Mouse (Mus musculus): ENCODE results near the gene Asic2.

Gene Asic2

GRCm38 (mm10) chr11:80907820-80908219 lies 1060.4 kb downstream of the Asic2 start:
- no peak for DNase-seq (ENCODE audit: low spot score)

GRCm38 (mm10) chr11:80906456-80906855 lies 1061.8 kb downstream of the Asic2 start:
- no peak for DNase-seq (ENCODE audit: low spot score)

DNA sequence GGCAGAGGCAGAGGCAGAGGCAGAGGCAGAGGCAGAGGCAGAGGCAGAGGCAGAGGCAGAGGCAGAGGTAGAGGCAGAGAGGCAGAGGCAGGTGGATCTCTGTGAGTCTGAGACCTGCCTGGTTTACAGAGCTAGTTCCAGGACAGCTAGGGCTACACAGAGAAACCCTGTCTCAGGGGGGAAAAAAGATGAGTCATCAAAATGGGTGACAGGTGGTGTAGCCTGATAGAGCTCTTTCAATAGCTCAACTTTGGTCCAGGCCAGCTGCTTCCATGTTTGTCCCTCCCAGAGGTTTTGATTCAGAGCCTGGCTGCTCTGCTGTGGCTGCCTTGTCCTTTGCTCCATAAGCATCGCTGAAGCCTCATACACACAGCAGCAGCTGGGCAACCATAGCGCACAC lies 1063.7 kb downstream of the Asic2 start:
- DNase-seq (ENCODE audit: low spot score), result no peak

GRCm38 (mm10) chr11:80903426-80903825 lies 1064.8 kb downstream of the Asic2 start:
- DNase-seq (ENCODE audit: low spot score), result no peak

GRCm38 (mm10) chr11:80902664-80903063 lies 1065.6 kb downstream of the Asic2 start:
- no peak for DNase-seq (ENCODE audit: low spot score)

DNA sequence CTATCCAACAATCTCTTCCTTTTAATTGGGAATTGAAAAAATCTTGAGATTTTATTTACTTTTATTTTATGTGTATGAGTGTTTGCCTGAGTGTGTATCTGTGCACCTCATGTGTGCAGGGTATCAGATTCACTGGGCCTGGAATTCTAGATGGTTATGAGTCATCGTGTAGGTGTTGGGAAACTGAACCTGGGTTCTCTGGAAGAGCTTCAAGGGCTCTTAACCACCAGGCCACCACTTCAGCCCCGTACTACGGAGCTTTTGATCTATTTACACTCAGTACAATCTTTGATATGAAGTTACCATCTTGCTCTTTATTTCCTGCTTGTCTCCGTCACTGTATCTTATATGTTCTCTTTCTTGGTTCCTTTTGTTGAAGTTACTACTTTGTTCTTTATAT lies 1067.7 kb downstream of the Asic2 start:
- DNase-seq (ENCODE audit: low spot score), result no peak

DNA sequence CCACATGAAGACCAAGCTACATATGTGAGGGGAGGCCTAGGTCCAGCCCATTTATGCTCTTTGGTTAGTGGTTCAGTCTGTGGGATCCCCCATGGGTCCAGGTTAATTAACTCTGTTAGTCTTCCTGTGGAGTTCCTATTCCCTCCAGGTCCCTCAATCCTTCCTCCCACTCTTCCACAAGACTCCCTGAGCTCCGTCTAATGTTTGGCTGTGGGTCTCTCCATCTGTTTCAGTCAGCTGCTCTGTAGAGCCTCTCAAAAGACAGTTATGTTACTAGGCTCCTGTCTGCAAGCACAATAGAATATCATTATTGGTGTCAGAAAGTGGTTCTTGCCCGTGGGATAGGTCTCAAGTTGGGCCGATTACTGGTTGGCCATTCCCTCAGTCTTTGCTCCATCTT lies 1072.4 kb downstream of the Asic2 start:
- DNase-seq (ENCODE audit: low spot score), result no peak

DNA sequence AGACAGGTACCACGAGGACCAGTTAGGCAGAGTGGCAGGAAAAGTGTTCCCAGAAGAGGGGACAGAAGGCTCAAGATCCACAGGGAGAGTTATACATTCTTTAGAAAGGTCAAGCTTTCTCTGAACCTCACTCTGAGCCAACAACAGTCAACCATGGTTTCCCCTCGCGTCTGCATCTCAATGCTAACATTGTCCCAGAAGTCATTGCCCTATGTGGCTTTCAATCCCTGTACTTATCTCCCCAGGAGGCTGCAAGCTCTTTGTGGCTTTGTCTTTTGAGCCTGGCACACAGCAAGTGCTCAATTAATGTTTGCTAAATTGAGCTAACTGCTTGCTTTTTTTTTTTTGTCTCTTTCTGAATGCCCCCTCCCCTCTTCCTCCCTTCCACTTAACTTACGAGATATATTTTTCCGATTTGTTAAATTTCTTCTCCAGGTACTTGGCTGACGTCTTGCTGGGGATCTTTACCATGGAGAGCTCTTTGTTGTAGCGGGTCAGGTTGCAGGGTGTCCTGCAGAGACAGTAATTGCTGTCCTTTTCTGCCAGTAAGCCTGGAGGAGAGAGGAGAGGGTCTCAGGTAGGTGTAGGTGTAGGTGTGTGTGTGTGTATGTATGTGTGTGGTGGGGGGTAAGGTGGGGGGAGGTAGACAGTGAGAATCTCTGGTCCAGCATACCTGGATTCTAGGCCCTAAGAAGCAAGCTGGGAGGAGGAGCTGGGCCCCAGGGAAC lies 1078.8 kb downstream of the Asic2 start:
- DNase-seq (ENCODE audit: low spot score), result no peak

- no peak for DNase-seq (ENCODE audit: low spot score)
These were observed 1081.2 kb downstream of the Asic2 start for GRCm38 (mm10) chr11:80887021-80887420.

DNA sequence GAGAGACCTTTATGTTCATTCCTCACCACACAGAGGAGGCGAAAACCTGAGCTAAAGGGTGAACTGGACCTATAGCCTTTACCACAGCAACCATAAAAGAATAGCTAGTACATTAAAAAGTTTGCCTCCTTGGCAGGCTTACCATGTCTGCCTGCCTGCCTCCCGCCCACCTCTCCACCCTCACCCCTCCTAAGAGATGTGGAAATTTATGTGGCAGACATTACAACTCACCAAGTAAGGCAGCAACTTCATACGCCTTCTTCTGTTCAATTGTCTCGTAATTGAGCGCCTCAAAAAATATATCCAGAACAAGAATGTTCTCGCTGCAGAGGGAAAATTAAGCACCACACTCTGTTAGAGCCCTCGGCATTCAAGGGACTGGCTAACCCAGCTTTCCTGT lies 1081.9 kb downstream of the Asic2 start:
- no peak for DNase-seq (ENCODE audit: low spot score)

DNA sequence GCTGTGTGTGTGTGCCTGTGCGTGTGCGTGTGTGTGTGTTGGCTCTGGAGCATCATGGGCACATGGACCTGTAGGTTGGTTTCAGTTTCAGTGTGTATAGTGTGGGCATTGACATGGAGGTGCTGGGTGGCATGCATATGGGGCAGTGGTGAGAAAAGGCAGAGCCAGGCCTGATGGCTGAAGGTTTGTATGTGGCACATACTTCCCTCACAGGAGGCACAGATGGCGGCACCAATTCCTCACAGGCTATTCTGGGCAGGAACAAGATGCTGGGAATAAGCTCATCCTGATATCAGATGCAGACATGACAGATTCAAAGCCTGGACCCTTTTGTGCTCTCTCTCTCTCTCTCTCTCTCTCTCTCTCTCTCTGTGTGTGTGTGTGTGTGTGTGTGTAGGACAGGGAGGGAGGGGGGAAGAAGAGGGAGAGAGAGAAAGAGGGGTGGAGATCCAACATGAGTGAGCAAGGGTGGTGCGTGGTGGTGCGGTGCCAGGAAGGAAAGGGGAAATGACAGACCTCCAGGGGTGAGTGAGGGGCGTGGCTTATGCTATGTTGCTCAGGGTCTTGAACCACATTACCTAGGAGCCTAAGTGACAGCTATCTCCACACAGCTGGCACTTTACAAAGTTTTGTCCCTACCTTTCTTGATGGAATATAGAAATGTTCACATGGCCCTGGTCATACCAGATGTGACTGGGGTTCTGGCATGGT lies 1083.6 kb downstream of the Asic2 start:
- DNase-seq (ENCODE audit: low spot score), result no peak

- no peak for DNase-seq (ENCODE audit: low spot score)
These were observed 1085.9 kb downstream of the Asic2 start for GRCm38 (mm10) chr11:80882229-80882810.

GRCm38 (mm10) chr11:80878026-80878425 lies 1090.2 kb downstream of the Asic2 start:
- no peak for DNase-seq (ENCODE audit: low spot score)

DNA sequence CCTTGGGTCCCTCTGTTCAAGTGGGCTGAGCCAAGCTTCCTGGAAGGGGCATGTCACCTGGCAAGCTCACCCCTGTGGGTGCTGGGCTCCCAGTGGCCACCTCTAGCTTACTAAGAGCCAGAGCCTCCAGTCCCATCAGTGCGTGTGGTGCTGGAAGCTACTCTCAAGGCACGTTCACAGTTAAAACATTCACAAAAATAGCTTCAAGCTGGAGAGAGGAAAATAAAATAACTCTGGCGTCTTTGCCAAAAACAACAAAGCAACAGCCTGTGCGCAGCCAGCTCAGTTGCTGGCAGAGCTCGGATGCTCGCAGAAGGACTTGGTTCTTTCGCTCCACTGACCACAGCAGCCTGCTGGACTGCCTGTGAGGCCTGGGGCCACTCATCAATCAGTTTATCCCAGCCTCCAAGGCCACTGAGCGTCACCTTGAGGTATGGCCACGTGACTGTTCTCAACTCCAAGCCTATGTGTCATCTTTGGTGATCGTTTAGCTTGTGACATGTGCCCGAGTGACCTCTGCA lies 1091.1 kb downstream of the Asic2 start:
- DNase-seq (ENCODE audit: low spot score), result peak; percentile 73

- peak; percentile 12 for DNase-seq (ENCODE audit: low spot score)
These were observed 1095.5 kb downstream of the Asic2 start for GRCm38 (mm10) chr11:80872509-80873474.

DNA sequence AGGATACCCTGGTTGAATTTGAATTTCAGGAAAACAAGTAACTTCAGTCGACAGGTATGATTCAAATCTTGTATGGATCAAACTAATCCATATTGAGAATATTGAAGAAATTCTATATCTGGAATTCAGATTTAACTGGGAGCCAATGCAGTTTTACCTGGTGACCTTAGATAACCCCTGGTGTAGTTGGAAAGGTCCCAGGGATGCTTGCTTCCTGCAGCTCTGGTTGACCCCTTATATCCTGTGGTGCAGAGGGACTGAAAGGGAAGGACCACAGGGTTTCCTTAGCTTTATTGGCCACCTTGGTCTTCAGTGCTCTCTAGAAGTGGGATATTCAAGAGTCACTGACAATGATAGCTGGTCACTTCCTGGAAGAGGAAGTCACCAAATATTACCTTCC lies 1100.2 kb downstream of the Asic2 start:
- DNase-seq (ENCODE audit: low spot score), result no peak

DNA sequence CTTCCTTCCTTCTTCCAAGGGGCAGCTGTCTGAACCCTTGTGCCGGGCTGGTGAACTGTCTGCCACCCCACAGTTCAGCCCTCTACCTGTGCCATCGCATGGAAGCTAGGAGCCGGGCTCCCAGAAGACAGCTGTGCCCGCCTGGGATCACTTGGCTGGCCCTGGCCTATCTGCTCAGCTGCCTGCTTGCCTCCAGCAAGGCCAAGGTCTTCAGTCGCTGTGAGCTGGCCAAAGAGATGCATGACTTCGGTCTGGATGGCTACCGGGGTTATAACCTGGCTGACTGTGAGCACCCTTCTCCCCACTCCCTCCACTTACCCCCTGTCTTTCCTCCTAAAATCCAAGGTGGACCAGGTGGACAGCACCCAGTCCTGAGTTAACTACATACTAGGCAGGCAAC lies 1105.3 kb downstream of the Asic2 start:
- no peak for DNase-seq (ENCODE audit: low spot score)

DNA sequence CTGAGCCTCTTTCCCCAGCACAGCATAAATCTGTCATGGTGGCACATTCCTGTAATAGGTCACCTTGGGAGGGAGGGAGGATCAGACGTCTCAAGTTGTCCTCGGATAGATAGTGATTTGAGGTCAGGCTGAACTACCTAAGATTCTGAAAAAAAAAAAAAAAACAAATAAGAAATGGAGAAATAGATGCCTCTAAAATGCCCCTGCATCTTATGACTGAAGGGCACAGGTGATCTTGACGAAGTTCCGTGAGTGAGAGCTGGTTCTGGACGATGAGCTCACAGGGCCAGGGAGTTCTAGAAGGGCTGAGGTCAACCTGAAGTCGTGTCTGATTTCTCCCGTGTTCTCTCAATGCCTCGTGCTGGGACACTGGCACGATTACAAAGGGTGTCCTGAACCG lies 1110.2 kb downstream of the Asic2 start, which contains the start of gene Spaca3:
TSS of gene Spaca3 (plus strand) at position 301 of the 400 bp plus-strand sequence.
- DNase-seq (ENCODE audit: low spot score), result no peak

DNA sequence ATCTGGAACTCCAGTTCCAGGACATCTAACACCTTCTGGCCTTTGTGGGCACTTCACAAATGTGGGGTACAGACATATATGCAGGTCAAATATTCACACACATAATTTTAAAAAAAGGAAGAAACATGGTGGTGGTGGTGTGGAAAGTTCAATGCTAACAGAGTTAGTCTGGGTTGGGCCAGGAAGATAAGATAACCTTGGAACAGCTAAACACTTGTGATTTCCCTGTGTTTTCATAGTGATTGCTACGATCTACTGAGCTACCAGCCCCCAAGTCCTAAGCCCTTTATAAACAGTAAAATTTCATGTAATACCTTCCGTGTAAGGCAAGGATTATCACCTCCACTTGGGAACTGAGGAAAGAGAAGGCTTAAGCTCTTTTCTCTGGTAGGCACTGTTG lies 1111.4 kb downstream of the Asic2 start:
- no peak for DNase-seq (ENCODE audit: low spot score)

DNA sequence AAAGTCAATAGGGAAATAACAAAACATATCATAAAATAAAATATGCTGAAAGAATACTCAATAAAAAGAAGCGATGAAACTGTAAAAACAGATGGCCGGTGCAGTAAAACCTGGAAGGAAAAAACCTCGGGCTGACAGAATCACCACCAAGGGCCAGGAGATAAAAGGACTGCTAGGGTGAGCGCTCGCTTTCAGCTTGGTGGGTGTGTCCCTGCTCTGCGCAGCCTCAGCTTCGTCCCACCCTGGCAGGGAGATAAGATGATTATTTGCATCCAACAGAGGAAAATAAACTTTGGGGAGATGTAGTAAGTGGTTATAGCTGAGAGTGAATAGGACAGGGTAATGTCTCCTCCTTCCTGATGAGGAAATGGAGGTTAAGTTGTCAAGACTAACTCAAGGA lies 1113.3 kb downstream of the Asic2 start:
- no peak for DNase-seq (ENCODE audit: low spot score)

DNA sequence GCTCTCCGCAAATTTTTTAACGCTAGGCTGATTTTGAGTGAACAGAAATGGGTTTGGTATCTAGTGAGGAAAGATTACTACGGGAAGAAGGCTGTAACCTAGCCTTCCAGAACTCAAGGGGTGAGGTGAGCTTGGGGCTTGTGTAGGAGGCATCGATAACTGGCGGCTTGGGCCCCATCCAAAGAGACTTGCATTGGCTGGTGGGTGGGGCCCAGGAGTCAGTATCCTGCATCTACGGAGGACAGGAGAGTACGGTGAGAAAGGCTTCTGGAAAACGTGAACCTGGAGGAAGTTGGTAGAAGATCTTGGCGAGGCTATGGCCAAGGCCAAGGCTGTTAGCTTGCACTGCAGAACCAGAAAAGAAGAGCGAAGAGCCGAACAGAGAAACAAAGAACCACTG lies 1113.8 kb downstream of the Asic2 start:
- no peak for DNase-seq (ENCODE audit: low spot score)

DNA sequence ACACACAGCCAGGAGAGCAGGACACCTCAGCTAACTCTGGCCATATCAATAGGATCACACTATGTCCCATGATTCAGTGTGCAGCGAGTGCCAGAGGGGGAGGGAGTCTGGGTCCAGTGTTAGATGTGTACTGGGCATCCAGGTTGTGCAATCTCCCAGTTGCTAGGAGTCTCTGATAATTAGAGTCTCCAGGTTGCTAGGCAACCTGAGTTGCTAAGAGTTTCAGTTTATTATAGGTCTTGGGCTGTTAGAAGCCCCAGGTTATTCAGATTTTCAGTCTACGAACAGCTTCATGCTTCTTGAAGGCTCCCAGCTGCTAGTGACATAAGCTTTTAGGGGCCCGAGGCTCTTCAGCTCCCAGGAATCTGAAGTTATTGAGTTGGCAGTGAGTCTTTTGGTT lies 1115.2 kb downstream of the Asic2 start:
- DNase-seq (ENCODE audit: low spot score), result no peak
